Mouse (Mus musculus): ENCODE data around the gene Bcl2a1d.
"Not testable (repeated sequence)": the region's sequence is repeated elsewhere in the genome, so short reads cannot be mapped to it uniquely, and the experiment has no call there.

The Bcl2a1d gene

DNA sequence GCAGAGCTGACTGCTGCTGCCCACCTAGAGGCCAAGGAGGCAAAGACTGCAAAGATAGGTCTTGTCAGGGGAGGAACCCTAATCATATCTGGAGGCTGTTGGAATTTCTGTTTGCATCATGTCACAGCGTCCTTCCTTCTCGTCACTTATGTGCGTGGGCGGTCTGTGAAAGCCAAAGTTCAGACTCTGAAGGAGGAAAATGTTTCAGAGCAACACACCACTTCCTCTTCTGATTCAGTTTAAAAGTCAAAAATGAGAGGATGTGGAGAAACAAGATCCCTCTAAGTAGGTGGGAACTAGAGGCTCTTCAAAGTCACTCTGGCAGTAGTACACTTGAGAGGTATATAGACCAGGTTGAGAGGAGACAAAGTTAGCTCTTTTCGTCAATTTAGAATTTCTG is at the start of gene Bcl2a1d:
Gene Bcl2a1d, minus strand, starts transcription at position 187 of the 400 bp plus-strand sequence.
- not testable (repeated sequence) for DNase-seq (ENCODE audit: inconsistent ontology term)

DNA sequence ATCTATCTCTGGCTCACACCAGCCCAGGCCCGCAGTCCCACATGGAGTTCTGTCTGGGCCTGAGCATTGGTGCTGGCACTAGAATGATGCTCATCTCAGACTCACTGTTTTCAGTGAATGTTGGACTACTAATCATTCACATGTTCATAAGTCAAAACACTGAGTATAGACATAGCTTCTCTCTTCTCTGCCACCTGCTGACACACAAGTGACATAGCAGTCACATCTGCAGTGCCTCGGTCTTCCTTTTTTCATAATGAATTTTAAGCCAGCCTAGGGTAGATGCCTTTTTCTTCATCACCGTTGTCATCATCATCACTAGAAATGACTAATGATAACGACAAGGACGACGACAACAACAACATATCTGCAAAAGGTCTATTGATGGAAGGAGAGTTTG is 38.5 kb upstream of the Bcl2a1d start:
- DNase-seq (ENCODE audit: inconsistent ontology term), result not testable (repeated sequence)

GRCm38 (mm10) chr9:88769470-88769869 is 37.8 kb upstream of the Bcl2a1d start:
- DNase-seq (ENCODE audit: inconsistent ontology term), result not testable (repeated sequence)

DNA sequence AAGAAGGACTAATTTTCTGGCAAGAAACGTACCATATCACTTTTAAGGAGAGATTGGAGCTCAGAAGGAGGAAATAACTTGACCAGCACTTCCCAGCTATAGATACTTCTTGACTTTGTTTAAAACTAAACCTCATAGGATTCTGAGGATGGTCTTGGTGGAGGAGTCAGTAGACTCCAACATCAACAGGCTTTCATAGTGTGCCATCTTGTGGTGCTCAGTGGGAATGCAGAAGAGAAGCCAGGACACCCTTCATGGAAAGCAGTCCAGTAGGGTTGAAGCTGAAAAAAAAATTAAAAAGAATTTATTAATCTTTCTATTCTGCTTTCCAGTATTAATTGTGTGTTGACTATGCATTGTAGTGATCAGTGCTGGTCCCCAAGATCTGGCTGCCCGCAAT is 15.0 kb upstream of the Bcl2a1d start:
- not testable (repeated sequence) for DNase-seq (ENCODE audit: inconsistent ontology term)

DNA sequence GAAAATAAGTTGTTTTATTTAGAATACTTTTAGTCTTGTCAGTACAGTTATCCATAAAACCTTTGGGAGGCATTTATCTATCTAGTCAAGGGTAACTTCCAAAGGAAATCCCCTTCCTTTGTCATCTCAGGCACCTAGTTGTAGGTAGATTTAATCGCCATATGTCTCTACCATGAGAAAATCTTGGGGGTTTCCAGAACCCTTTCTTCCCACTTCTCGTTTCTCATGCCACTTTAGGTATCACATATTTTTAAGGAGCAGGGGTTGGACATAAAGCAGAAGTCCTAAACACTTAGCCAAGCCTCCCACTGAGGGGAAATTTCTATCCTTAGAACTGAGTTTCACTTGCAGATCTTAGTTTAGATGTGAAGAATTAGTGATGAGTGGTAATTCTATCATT is 14.3 kb upstream of the Bcl2a1d start:
- not testable (repeated sequence) for DNase-seq (ENCODE audit: inconsistent ontology term)

- DNase-seq (ENCODE audit: inconsistent ontology term), result not testable (repeated sequence)
Observed at GRCm38 (mm10) chr9:88735289-88735688, 3.6 kb upstream of the Bcl2a1d start.

DNA sequence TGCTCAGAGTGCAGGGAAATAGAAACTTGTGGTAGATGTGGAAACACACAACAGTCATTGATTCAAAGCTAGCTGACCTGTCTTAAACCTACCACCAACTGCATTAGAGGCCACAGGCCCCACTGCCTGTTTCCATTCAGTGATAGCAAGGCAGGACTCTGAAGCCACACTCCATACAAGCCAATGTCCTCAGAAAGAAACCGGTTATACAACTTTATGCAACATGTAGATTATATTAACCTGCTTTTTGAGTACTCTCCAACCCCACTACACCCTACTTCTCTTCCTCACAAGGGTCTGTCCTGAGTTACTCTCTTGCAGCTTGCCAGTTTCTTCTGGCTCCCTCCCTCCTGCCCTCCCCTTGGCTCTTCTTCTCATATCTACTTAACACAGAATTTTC is 1.5 kb upstream of the Bcl2a1d start:
- DNase-seq (ENCODE audit: inconsistent ontology term), result not testable (repeated sequence)

GRCm38 (mm10) chr9:88732334-88732733 is 620 bp upstream of the Bcl2a1d start:
- DNase-seq (ENCODE audit: inconsistent ontology term), result not testable (repeated sequence)

DNA sequence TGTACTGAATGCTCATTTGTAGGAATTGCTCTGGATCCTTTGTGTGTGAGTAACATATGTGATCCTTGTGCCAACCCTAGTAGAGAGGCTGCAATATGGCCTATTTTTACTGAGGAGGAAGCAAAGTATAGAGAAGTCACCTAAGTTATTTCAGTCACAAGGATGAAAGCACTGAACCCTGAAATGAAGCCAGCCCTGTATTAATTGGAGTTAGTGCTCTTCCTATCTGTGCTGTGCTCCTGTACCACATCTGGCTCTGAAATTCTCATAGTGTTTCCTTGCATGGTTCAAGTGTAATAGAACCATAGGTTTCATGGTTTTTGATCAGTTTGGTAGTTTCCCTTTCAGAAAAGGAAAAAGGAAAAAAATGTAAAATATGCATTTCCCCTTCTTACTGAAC is 3.4 kb downstream of the Bcl2a1d start:
- not testable (repeated sequence) for DNase-seq (ENCODE audit: inconsistent ontology term)

GRCm38 (mm10) chr9:88721628-88722027 is 10.1 kb downstream of the Bcl2a1d start:
- DNase-seq (ENCODE audit: inconsistent ontology term), result not testable (repeated sequence)

DNA sequence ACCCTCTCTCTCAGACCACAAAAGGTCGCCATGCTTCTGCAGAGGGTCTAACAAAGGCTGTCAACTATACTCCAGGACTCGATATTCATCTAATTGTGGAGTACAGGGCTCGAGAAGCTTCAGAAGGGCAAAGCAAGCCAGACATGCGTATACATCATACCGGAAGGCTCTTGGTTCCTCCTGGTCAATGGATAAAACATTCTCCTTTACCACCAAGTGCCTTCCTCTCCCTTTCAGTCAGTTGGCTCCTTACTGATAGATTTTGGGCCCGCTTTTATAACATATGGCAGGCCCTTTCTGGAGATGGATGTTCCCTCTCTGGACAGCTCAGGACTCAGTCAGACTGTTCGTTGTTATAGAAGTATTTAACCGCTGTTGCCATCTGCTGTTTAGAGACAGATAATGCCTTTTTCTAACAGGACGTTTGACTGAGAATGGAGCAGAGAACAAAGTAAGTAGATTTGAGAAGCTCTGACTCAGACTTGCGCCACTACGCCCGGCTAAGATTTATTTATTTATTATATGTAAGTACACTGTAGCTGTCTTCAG is 11.7 kb downstream of the Bcl2a1d start, which contains the start of gene Mthfsl:
Gene Mthfsl, minus strand, starts transcription at position 308 of the 549 bp plus-strand sequence.
- DNase-seq (ENCODE audit: inconsistent ontology term), result peak; percentile 39

DNA sequence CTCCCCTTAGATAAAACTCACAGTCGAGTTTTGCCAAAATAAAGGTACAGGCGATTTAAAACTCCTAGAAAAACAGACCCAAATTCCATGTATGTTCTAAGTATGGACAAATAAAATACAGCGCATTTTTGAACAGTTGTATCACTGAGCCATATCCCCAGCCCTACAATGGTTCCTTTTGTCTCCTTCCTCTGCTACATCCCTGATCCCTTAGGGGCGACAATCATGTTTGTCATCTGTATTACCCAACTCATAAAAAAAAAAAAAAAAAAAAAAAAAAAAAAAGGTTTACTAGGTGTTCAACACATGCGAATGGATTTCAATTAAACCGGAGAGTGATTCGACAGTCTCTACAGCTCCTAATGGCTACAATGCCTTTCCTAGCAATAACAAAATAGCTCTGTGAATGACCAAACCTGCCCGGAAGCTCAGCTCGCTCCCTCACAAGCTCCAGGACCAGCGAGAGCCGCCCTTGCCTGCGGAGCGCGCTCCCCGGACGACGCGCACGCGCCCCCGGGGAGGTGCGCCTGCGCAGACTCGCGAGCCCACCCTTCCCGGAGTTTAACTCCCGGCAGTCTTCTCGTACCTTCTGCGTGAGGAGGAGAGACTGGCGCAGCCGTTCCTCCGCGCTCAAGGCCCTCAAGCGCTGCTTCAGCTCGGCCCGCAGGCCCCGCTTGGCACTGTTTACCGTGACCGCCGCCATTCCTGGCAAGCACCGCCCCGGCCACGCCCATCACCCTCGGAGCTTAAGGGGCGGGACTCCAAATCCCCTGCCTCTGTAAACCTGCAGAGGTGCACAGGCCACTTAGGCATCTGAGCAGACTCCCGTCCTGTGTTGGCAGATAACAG is 12.4 kb downstream of the Bcl2a1d start:
- DNase-seq (ENCODE audit: inconsistent ontology term), result peak; percentile 34

GRCm38 (mm10) chr9:88718593-88718992 is 13.1 kb downstream of the Bcl2a1d start:
- not testable (repeated sequence) for DNase-seq (ENCODE audit: inconsistent ontology term)

- DNase-seq (ENCODE audit: inconsistent ontology term), result not testable (repeated sequence)
Observed at GRCm38 (mm10) chr9:88718140-88718539, 13.6 kb downstream of the Bcl2a1d start.

GRCm38 (mm10) chr9:88714515-88714914 is 17.2 kb downstream of the Bcl2a1d start:
- DNase-seq (ENCODE audit: inconsistent ontology term), result not testable (repeated sequence)

DNA sequence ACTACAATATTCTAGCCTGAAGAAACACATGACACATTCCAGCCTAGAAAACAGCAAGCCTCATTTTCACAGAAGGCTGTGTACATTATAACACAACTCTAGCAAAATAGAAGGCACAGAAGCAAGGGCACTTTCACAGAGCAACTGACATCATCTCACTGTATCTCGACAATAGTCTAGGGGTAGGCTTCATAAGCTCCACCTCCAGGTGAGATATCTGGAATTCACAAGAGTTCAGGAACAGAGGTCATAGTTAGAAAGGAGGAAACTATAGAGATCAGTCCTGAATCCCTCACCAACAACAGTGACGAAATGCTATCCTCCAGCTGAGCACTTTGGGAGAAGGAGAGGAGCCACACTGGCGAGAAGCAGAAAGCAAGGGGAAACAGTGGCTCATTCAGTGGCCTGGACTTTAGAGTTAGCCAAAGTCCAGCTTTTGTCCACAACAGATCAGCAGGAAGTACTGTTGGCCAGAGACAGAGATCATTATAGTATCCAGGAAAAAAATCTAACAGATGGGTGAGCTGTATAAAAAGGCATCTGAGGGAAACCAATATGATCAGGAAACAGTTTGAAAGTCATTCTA is 19.5 kb downstream of the Bcl2a1d start:
- DNase-seq (ENCODE audit: inconsistent ontology term), result not testable (repeated sequence)

DNA sequence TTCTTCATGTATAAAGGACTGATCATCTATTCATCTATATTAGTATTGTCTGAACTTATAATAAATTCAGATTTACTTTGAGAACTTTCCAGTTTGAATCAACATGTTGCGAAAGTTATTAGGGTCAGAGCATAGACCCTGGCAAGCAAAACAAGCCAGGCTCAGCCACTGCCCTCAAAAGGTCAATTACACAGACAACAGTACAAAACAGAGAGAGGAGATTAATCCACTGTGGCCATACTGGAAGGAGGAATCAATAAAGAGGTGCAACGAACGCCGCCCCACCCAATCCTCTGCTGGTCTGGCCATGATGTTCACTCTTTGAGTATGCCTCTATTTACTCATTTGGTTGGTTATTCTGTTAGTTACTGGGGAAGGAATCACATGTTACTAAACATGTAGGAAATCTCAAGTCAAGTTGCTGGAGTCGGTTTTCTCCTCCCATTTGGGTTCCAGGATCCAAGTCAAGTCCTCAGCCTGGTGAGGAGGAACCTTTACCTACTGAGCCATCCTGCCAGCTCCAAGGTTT is 20.7 kb downstream of the Bcl2a1d start:
- DNase-seq (ENCODE audit: inconsistent ontology term), result not testable (repeated sequence)

DNA sequence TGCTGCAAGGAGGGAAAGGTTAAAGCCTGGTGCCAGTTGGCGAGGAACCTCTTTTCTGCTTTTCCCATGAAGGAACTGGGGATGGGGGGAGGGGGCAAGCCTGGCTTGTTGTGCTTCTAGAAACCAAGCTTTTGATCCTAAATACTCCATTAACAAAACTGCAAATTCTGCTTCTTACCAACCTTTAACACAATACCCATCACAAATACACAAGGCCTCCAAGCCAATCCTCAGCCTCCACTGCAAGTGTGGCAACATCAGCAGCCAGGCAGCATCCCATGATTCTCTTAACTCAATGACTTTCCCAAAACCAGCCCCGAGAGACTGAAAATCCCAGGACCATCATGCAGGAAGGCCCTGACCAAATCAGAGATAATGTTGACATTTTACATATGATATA is 21.3 kb downstream of the Bcl2a1d start:
- DNase-seq (ENCODE audit: inconsistent ontology term), result not testable (repeated sequence)

DNA sequence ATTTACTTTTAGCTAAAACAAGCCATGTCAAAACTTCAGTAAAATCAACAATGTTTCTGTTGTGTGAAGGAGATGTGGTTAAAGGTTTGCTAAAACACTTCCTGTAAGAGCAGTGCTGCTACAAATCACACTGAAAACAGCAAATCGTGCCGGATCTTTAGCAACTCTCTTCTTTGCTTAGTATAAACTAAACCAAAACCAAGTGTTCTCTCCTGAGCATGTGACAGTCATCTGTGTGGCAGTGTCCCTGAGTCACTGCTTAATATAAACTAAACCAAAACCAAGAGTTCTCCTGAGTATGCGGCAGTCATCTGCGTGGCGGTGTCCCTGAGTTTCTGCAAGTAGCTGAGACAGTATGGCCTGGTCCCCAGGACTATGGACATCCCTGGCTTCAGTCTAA is 21.9 kb downstream of the Bcl2a1d start:
- not testable (repeated sequence) for DNase-seq (ENCODE audit: inconsistent ontology term)

- DNase-seq (ENCODE audit: inconsistent ontology term), result no peak
Observed at GRCm38 (mm10) chr9:88709304-88709703, 22.4 kb downstream of the Bcl2a1d start.

- no peak for DNase-seq (ENCODE audit: inconsistent ontology term)
Observed at GRCm38 (mm10) chr9:88706700-88707099, 25.0 kb downstream of the Bcl2a1d start.

DNA sequence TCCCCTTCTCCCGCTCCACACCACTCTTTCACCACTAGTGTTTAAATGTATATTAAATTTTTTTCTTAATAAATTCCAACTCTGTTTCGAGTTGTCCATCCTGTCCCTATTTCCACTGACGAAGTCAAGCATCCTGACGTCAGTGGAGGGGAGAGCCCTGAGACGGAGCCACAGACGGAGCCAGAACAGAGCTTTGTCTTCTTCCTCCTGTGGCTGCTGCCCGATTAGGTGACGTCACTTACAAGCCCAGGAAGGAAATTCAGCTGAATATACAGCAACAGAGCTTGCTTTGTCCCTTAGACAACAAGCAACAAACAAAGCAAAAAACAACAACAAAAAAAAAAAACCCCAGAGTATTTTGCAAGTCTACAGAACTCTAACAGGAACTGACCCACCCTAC is 26.6 kb downstream of the Bcl2a1d start:
- not testable (repeated sequence) for DNase-seq (ENCODE audit: inconsistent ontology term)
